Mouse (Mus musculus): ENCODE measurements around the gene Prkce.

- TF ChIP-seq POLR2A (IDR thresholded peaks at IDR 0.05; ENCODE audit: low read depth, low read length) (no peak), CTCF (IDR thresholded peaks at IDR 0.05; ENCODE audit: extremely low read depth, insufficient read length, insufficient replicate concordance, low read depth, low read length) (no peak)
Measured at GRCm38 (mm10) chr17:86422023-86422422, 254.4 kb downstream of the Prkce start.

Measured in small intestine, adult 2 months (tissue).